Mouse (Mus musculus): Measurements from ENCODE around the gene Cyp3a41b.
"Not testable (repeated sequence)": the region's sequence is repeated elsewhere in the genome, so short reads cannot be mapped to it uniquely, and the experiment has no call there.

Cyp3a41b gene

DNA sequence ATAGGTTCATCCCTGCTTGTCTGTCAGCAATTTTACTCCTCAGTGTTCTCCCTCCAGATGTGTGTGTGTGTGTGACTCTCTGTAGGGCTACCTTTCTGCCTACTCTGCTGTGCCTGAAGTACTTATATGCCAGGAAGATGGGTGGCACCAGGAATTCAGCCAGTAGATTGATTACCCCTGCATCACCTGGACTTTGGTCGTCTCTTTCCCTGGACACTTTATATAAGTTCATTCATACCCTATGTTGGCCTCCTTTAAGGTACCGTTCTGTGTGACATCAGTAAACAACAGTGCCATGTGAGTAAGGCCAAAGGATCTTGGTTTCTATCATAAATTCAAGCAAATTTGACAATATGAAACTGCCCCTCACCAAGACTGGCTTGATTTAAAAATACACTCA, at the start of gene Cyp3a41b:
Gene Cyp3a41b, minus strand, starts transcription at position 101 of the 400 bp plus-strand sequence.
- DNase-seq (ENCODE audit: extremely low spot score, low spot score), result not testable (repeated sequence)

GRCm38 (mm10) chr5:145632286-145632685, 47.8 kb upstream of the Cyp3a41b start:
- DNase-seq (ENCODE audit: extremely low spot score, low spot score), result not testable (repeated sequence)

GRCm38 (mm10) chr5:145604891-145605290, 20.4 kb upstream of the Cyp3a41b start:
- not testable (repeated sequence) for DNase-seq (ENCODE audit: extremely low spot score, low spot score)

DNA sequence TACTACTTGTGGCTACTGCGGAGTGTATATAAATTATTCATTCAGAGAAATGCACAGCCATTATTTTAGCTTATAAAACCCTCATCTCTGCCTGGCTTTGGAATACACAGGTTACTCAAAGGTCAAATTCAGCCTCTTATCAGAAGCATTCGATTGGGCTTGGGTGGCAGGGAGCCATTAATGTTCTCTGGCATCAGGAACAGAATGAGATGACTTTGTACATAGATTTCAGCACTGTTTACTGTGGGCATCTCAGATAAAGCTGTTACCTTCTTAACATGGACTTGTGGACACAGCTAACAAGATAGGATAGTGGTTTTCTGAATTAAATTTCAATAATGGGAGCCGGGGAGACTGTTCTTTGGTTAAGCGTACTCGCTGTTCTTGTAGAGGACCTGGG, 13.3 kb upstream of the Cyp3a41b start:
- DNase-seq (ENCODE audit: extremely low spot score, low spot score), result not testable (repeated sequence)

DNA sequence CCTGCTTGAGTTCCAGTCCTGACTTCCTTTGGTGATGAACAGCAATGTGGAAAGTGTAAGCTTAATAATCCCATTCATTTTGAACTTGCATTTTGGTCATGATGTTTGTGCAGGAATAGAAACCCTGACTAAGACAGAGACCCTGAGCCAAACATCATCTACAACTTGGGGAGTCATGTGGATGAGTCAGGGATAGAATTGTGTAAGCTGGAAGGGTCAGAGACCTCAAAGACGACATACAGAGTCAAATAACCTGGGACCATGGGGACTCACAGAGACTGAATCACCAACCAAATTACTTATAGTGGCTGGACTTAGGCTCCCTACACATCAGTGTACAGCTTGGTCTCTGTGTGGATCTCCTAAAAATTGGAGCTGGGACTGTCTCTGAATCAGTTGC, 7.2 kb downstream of the Cyp3a41b start:
- not testable (repeated sequence) for DNase-seq (ENCODE audit: extremely low spot score, low spot score)

DNA sequence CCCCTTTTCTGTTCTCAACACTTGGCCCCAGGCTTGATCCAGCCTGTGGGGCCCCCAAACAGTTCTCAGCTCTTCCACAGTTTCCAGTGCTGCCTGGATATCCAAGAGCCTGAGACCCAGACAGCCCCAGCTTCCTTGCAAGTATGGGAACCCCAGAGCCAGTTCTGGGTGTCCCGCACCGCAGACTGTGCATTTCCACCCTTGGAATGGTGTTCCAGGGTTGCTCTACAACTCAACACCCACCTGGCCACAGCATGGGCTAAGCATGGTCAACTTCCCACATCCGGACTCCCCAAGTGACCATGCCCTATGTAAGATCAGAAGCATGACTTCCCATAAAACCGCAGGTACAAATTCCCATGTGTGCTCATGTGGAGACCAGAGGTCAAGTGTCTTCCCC, 8.9 kb downstream of the Cyp3a41b start:
- DNase-seq (ENCODE audit: extremely low spot score, low spot score), result not testable (repeated sequence)

- not testable (repeated sequence) for DNase-seq (ENCODE audit: extremely low spot score, low spot score)
Observed at GRCm38 (mm10) chr5:145571922-145572321, 12.6 kb downstream of the Cyp3a41b start.
